Mouse (Mus musculus) c-Kit-positive CD71-positive TER-119-negative erythroid progenitor cells, embryonic 14.5 days (primary cell): ENCODE data around the gene Zfp593.

Experiments
- DNase-seq: peaks from one replicate; pipeline ENCODE4 v3.0.0-alpha.2; 2013; ENCODE audit warnings: low read depth

Zfp593 gene

DNA sequence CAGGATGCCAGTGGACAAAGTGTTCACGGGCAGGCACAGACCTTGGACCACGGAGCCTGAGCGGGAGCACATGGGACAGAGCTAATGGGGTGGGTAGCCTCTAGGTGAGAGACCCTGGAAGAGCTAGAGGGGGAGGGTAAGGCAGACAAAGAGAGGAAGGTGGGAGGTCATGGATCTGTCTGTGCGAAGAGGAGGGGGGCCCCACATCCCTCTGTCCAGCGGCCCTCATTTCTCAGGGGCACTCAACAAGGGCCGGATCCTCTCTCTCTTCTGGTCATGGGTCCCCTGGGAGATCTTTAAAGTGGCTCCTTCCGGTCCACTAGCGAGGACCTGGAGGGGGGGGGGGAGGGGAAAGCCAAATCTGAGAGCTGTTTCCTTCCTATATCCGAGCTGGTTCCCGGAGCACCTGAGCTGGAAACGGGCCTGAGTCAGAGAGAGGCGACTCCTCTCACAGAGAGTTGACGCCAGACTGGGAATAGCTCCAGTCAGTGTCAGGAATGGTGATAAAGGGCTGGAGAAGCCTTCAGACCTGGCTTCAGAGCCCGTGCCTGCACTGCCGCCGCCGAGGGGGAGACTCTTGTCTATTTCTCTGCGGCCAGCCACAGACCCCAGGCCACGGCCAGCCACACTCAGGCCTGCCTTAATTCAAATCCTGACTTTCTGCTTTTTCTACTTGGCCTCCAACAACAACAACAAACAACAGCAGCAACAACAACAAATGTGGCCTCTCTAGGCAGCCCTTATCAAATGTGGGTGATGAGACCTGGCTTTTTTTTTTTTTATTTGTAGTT lies 11.2 kb upstream of the Zfp593 start:
- DNase-seq, result no peak

DNA sequence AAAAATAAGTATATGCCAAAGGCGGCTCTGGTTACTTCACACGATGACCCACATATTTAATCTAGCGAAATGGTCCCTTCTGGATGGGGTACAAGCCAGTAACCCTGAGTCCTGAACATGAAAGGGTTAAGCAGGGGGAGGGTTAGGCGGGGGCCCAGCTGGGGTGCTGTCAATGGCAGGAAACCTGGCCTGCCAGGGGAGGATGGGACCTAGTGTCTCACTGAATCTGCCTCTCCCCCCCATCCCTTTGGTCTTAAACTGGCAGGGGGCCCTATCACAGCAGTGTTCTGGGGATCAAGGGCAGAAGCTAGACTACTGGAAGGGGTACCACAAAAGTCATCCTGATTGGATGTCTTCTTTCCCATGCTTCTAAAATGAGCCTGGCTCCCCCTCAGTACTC lies 10.5 kb upstream of the Zfp593 start:
- DNase-seq, result no peak

DNA sequence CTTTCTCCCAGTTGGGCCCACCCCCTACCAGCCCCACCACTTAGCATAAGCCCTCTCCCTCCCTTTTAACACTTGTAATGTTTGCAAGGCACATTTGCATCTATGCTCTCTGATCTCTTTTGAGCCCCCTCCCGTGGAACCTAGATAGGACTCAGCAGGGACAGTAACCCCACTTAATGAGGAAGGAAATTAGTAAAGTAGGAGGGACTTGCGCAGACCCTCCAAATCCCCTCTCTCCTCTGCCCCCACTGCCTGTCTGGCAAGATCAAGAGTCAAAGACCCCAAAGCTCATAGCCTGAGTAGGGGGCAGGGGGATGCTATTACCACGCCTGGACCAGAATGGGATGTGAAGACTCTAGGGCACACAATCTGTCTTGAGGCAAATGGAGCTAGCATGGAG lies 9.4 kb upstream of the Zfp593 start:
- no peak for DNase-seq

- no peak for DNase-seq
Observed at GRCm38 (mm10) chr4:134253722-134254324, 8.4 kb upstream of the Zfp593 start, which contains the start of gene Grrp1. TSS of gene Grrp1 (minus strand) at chr4:134254106.

GRCm38 (mm10) chr4:134252911-134253721 lies 7.7 kb upstream of the Zfp593 start:
- no peak for DNase-seq

DNA sequence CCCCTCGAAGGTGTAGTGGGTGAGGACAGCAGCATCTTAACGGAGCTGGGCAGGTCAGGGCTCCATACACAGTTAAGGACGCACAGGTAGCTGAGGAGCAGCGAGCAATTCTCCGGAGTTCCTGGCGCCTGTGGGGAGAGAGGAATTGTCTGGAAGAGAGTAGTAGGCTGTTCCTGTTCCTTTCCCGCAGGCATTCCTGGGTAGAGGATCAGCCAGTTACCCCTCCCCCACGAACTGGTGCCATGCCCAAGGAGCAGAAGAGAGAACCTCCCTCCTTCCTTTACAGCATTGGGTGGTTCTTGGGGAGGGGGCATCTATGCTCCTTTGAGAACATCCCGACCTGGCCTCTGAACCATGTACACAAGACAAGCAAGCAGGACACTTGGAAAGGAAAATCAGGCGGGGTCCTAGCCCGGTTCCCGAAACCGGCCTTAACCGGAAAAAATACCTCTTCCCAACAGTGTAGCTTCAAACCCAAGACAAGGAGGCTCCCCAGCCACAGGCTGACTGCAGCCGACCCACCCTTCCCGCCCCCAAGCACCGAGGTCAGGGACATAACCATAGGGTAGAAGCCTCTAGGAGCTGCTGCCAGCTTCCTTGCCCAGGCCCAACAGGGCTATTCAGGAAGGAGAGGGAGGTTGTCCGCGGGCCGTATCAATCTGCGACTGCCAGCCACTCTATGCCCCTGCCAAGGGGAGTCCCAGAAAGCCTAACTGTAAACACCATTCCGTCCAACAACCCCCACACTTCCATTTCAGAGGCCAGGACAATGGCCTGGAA lies 6.9 kb upstream of the Zfp593 start:
- DNase-seq, result no peak

DNA sequence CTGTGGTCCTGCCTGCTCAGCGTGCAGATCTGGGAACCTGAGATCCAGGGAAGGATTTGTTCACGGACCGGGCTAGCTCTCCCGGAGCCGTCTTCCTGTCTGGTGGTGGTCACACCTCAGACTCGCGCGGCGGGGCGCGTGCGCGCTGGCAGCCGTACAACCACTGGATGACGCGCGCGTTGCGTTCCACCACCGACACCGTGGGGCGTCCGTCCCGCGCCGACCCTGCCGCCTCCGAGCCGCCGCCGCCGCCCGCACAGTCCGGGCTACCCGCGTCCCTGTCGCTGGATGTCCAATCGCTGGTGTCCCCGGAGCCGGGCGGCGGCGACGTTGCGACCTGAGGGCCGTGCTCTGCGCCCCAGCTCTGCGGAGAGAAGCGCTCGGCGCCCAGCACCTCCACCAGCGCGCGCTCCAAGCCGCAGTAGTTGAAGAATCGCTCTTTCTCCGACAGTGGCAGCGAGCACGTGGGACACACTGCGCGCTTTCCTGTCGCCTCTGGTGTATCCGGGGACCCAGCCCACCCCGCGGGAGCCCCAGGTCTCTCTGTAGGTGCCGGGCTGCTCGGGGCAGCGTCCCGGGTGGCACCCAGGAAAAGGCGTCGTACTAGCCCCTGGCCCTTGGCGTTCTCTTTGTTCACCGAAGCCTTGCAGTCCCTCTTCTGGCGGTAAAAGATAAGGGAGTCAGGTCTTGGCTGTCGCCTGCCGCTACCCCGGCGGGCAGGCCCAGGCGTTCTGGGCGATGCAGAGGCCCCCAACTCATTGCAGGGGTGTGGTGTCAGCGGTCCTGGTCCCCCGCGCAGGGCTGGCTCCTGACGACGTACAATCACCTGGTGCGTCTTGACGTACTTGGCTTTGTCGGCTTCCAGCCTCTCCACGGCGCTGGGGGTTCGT lies 6.1 kb upstream of the Zfp593 start:
- no peak for DNase-seq

- no peak for DNase-seq
Observed at GRCm38 (mm10) chr4:134250930-134251240, 5.5 kb upstream of the Zfp593 start.

DNA sequence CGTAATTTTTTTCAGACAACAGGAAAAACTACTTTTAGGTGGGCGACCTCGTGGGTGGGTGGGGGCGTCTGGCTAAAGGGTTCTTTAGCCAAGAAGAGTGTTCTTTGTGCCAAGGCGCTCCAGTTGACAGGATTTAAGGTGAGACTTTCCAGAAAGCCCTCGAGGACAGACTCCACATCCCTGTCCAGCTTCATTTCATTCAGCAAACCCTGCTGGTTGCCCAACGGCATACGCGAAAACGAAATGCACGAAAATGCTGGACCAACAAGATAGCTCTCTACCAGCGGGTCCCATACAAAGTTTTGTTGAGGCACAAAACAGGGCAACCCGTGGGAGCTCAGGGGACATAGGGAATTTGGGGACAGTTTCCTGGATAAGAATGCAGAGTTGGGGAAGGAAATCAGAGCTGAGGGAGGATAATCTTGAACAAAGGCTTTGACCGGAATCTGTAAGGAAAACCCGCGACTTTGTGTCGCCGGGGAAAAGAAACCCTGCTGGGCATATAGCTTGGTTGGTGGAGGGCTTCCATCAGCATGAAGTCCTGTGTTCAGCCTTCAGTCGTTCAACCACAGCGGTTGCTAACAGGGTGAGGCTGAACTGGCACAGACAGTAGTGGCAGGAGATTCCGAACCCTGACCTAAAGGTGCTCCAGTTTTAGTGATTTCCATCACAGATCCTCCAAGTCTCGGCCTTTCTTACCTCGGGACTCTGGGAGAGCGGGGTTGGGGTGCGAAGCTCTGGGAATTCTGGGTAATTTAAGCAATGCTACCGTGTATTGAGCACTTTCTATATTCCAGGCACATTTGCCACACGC lies 4.9 kb upstream of the Zfp593 start:
- no peak for DNase-seq

DNA sequence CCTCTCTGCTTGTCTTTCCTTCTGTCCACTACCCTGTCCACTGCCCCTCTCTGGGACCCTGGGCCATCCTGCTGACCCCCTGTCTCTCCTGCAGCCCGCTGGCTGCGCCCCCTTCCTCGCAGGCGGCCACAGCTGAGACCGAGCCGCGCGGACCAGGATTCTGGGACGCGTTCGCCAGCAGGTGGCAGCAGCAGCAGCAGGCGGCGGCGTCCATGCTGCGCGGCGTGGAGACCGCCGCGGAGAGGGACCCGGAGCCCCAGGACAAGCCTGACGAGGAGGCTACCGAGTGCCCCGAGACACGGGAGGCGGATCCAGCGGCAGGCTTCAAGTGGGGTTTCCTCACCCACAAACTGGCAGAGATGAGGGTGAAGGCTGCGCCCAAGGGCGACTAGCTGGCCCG lies 4.3 kb upstream of the Zfp593 start:
- DNase-seq, result no peak

- DNase-seq, result no peak
Observed at GRCm38 (mm10) chr4:134246719-134247258, 1.4 kb upstream of the Zfp593 start, which contains the start of gene Gm30191. TSS of gene Gm30191 (plus strand) at chr4:134246935.

DNA sequence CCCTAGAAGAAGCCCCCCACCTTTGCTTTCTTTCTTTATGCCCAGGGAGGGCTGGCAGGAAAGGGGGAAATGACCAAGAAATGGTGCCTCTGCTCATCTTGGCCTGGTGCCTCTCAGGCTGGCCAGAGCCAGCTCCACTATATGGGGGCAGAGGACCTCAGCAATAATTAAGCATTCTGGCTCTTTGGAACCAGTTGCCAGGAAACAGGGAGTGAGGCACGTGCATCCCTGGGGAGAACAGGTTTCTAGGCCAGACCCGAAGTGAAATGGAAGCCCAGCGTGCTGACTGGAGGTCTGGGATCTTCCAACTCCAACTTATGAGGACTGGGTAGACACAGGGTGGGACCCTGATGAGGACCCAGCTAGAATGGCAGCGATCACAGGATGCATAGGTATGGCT lies 864 bp upstream of the Zfp593 start:
- DNase-seq, result no peak

DNA sequence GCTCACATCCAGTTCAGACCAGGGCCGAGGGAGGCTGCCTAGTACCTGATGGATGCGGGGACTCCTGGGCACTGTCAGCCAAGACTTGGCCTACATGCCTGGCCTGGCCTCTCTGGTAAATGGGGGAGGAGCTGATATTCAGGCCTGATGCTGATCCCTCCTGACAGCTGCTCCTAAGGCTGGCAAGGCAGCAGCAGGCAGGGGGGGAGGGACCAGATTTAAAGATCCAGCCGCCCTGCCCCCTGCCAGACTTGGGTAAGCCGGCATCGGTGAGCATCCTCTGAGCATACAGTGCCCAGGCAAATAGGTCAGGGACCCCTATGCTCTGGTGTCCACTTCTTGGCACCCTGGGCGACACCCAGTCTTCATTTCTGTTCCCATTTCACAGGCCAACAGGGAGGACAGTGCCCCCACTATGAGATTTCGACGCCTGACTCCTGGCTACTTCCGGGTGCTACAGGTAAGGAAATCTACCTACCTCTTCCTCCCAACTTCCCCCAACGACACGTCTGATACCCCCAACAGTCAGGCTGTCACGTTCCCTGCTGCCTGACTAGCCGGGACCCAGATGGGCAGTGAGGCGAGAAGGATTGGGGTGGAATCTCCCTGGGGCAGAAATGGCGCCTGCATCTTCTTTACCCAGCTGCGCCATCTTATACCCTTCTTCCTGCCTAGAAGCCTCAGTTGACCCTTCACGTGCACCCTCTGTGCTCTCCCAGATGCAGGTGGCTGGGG lies 1.7 kb downstream of the Zfp593 start, which contains the start of gene E130218I03Rik:
Gene E130218I03Rik (plus strand): TSS at position 147 of the 735 bp plus-strand sequence.
- no peak for DNase-seq

- no peak for DNase-seq
Observed at GRCm38 (mm10) chr4:134238686-134239085, 6.7 kb downstream of the Zfp593 start.

GRCm38 (mm10) chr4:134238279-134238651 lies 7.1 kb downstream of the Zfp593 start, which contains the start of gene Cnksr1:
TSS of gene Cnksr1 (minus strand) at chr4:134238399.
- no peak for DNase-seq

GRCm38 (mm10) chr4:134237582-134238278 lies 7.7 kb downstream of the Zfp593 start:
- no peak for DNase-seq

- no peak for DNase-seq
Observed at GRCm38 (mm10) chr4:134234876-134235275, 10.5 kb downstream of the Zfp593 start.

- no peak for DNase-seq
Observed at GRCm38 (mm10) chr4:134230431-134230830, 15.0 kb downstream of the Zfp593 start.
